Mouse (Mus musculus) ES-CJ7 (cell line): Measurements from ENCODE around the gene Mrpl38.

Experiments used
- DNase-seq: peaks from one replicate; pipeline ENCODE4 v3.0.0; 2011; ENCODE audit warnings: low read depth, low spot score

Gene Mrpl38

GRCm38 (mm10) chr11:116111067-116111466, 27.6 kb downstream of the Mrpl38 start:
- DNase-seq, result no peak

DNA sequence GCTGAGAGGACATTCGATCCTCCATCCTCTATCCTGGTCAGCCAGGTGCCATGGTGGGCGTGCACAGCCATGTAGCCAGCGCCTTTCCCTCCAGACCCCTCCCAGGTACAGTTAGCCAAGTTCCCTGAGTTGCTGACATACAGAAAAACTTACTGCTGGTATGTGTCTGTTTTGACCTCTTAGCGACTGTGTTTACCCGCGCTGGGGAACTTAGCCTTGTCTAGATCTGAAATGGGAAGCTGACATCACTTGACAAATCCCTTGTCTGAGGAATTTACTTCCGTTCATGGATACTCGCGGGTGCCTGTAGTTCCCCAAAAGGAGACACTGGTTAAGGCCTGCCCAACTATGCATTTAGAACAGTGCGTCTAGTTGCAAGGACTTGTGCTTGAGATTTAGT, 28.1 kb downstream of the Mrpl38 start:
- DNase-seq, result no peak

DNA sequence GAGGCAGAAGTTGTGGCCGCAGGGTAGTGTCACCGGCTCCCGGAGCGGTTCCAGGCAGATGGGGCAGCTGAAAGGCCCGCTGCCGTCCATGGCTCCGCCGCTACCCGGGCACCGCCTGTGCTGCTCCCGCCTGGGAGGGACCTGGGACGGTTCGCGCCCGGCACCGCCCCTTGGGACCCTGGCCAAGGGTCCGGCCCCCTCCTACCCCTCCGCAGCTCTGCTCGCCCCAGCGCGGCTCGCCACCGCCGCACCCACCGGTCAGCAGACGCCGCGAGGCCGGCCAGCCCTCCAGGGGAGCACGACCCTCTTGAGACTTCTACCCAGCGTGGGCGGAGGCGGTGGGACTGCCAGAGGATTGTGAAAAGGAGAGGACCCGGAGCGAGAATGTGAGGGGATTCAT, 28.5 kb downstream of the Mrpl38 start:
- DNase-seq, result no peak

DNA sequence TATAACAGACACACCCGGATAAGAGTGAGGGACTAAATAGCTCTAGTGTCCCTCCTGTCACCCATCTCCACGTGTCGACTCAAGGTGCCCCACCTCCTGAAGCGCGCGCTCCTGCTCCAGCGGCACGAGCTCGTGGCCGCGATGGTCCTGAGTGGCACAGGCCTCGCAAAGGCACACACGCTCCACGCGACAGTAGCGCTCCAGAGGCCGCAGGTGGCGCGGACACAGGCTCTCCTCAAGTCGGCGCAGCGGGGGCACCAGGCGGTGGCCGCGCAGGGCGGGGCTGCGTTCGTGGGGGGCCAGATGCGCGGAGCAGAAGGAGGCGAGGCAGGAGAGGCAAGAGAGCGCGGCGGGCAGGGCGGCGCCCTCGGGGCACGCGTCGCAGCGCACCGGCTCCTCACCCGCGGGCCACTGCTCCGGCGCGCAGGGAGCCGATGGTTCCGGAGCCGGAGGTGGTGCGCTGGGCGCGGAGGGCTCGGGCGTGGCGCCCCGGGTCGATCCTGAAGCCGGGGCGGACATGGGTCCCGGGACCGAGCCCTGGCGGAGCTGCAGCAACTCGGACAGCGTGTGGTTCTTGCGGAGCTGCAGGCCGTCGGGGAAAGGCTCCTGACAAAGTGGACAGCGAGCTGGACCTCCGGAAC, 29.1 kb downstream of the Mrpl38 start:
- no peak for DNase-seq

DNA sequence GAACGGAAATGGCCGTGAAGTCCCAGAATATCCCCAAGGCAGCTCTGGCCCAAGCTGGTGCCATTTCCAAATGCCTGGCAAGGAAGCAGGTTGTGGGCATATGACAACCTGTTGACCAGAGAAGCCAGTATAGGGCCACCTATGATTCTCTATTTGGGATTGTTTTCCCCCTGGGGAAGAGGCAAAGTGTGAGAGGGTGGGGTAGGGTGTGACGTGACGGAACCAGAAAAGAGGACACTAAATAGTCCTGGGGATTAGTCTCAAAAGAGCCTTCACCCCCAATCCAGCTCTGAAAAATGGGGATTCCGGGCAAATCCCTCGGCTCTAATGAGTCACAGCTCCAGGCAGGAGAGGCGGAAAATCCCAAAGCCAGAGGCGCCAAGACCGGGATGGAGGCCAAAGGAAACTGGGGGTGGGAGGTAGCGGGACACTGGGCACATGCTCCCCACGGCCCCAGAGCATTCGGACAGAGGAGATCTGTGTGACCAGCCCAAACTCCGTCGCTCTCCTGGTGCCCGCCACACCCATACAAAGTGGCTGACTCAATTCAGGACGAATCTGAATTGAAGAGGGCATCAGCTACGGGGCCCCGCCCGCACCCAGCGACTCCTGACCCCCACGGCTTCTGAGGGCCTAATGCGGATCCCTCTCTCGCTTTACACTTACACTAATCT, 30.1 kb downstream of the Mrpl38 start:
- DNase-seq, result no peak

DNA sequence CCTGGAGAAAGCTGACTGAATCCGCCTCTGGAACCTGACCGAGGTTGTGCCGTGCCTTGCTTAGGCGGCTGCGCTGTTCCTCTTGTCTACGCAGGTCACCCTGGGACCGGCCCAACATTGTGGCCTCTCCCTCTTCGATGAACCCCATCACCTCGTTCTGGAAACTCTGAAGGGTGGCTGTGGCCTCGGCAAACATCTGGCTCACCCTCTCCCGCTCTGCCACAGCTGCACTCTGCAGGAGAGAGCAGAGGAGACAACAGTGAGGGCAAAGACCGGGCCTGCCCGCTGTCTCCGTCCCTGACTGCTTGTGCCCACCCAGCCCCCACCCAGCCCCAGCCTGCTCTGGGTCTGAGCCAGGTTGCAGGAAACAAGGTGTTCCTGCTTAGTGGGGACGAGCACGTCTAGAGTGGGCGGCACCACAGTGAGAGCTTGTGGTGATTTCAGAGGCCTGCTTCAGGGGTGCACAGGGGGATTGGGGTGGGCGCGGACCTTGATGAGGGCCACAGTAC, 30.8 kb downstream of the Mrpl38 start:
- DNase-seq, result no peak

DNA sequence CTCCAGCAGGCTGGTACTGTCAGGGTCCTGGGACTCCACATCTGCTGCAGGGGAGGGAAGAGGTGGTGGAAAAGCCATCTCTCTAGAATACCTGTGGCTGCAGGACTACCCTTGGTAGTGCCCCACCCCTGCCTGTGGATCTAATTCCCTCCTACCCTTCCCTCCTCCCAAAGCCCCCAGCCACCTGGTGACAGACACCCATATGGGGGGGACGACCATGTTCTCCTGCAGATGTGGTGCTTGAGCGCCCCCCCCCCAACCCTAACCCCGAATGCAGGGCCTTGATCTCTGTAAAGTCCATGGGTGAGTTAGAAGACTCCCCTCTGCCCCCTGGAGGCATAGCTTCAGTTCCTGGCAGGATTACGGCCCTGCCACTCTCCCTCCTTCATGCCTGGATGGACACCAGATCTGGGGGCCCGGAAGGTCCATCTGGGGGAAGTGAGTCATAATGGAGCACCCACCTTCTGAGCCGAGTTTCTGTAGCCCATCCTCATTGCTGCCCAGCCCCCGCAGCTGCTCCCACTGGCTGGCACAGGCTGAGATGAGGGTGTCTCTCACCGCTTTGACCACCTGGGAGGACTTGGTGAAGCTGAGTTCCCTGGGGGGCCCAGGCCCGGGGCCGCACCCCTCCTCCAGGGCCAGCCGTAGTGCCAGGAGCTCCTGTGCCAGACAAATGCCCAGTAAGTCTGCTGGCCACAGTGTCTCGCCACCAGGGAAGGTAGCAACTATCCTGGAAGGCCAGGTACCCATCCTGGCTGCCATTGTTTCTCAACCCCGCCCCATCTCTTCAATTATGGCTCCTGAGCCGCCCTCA, 31.5 kb downstream of the Mrpl38 start:
- no peak for DNase-seq

DNA sequence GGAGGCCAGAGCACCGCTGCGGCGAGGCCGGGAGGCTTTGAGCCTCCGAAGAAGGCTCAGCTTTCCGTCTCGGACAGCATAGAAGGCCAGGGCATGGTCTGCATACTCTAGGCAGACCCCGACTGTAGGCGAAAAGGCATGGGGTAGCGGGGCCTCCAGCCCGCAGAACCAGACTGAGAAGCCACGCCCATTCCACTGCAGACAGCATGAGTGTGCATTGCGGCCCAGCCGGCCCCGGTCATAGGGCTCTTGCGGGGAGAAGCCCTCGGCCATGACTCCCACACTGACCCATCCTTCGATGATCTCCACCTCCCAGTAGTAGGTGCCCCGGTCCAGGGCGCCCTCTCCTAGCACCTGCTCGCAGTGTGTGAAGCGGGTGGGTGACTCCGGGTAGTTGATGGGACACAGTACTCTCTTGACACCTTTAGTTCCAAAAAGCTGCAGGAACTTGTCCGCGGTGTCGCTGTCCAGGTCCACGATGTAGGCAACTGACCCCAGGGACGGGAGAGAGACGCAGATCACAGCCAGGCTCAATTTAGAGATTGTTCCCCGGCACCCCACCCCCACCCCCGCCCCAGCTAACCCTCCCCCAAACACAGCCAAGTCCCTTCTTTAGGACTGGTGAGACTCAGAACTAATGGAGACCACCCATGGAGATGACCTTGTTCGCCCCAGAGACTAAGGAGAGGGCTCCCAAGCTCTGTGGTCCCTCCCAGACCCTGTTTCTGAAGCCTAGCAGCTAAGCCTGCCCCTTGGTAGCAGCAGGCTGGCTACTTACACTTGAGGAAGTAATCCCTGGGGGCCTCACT, 32.3 kb downstream of the Mrpl38 start:
- DNase-seq, result peak; percentile 92

GRCm38 (mm10) chr11:116105065-116105464, 33.6 kb downstream of the Mrpl38 start:
- DNase-seq, result no peak

GRCm38 (mm10) chr11:116104006-116104646, 34.5 kb downstream of the Mrpl38 start:
- DNase-seq, result peak; percentile 90

DNA sequence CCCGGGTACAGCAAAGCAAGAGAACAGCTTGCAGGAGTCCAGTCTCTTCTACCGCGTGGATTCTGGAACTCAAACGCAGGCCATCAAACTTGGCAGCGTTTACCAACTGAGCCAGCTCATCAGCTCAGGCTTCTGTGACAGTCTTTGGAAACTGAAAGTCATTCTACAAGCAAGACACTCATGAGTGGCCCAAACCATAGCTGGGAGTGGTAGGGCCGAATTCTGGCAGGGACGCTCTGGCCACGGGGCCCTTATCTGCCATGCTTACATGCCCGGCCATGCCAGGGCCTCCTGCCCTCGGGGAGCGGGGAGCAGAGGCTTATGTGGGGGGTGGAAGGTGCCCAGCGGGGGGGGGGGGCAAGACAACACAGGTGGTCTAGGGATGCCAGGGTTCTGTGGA, 35.1 kb downstream of the Mrpl38 start:
- DNase-seq, result no peak

- no peak for DNase-seq
Observed at GRCm38 (mm10) chr11:116102472-116102871, 36.2 kb downstream of the Mrpl38 start.

- no peak for DNase-seq
Observed at GRCm38 (mm10) chr11:116101931-116102381, 36.7 kb downstream of the Mrpl38 start.

DNA sequence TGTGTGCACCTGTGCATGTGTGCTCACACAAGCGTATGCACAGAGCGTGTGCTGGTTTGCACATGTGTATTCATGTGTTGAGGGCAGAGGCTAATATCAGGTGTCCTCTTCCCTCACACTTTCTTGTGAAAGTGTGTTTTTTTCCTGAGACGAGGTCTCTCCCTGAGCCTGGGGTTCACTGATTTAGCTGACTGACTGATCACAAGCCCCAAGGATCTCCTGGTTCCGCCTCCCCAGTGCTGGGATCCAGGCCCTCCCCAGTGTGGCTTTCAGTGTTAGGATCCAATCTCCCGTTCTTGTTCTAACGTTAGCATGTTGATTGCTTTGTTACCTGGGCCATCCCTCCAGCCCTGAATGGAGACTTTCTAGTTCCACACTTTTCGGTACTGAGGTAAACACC, 37.8 kb downstream of the Mrpl38 start:
- no peak for DNase-seq

DNA sequence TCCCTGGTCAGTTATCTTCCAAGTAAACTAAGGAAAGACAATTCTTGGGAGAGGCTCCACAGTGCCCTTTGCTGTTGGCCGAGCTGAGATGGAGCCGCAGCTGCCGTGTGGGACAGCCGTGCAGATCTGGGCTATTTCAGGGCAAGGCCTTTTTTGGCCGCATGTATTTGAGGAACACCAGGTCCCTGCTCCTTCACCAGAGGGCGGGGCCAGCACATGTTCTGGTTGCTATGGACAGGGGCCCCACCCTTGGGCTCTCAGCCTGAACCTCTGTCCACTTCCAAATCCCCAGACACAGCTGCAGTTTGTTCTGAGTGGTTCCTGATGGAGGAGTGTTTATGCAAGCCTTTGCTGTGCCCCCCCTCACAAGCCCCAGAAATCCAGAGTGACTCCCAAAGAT, 38.3 kb downstream of the Mrpl38 start:
- DNase-seq, result no peak

DNA sequence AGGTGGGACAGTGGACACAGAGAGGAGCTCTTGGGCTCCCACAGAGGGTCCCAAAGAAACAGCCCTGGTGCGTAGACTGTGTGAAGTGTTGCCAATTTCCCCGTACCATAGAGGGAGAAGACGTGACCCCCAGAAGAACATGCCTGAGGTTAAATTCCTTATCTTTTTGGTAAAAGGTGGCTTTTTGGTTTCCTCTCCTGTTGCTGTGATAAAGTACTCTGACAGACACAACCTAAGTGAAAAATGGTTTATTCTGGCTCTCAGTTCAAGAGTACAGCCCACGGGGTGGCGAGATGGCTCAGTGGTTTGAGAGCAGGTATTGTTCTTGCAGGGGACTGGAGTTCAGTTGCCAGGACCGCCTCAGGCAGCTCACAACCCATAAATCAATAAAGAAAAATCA, 39.2 kb downstream of the Mrpl38 start:
- no peak for DNase-seq

DNA sequence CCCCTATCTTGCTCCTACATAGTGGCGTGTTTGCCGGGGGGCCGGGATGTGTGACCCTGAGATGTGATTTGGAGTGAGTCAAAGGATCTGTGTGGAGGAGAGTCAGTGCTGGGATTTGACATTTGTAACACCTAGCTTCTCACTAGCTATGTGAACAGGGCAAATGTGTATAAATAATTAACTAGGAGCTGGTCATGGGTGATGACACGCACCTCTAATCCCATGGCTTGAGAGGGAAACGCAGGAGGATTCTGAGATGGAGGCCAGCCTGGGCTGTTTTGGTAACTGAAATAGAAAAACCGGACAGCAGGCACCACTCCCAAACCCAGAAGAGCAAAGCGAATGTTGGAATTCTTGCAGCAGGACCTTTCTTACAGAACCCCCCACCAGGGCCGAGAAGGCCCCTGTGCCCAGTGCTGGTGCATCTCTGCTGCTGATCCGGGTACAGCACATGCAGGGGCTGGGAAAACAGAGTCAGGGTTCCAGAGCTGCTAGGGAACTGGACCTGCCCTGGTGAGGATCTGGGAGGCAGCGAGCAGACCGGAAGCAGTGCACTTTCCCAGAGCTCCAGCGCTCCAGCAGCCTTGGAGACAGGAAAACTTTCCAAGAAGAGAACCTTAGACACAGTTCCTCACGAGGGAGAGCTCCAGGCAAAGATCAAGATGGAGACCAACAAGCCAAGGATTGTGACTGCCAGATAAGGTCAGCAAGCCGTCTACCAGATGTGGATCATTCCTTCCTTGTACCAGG, 39.8 kb downstream of the Mrpl38 start:
- DNase-seq, result no peak

GRCm38 (mm10) chr11:116096213-116097108, 42.2 kb downstream of the Mrpl38 start:
- DNase-seq, result peak; percentile 95

GRCm38 (mm10) chr11:116095573-116095972, 43.1 kb downstream of the Mrpl38 start:
- no peak for DNase-seq
